Mouse (Mus musculus) WW6 (cell line): ENCODE measurements around the gene Asic2.

ENCODE experiments used
- DNase-seq: peaks from one replicate; pipeline ENCODE4 v3.0.0-alpha.2; 2013; ENCODE audit warnings: low read depth, low spot score

Asic2 gene

DNA sequence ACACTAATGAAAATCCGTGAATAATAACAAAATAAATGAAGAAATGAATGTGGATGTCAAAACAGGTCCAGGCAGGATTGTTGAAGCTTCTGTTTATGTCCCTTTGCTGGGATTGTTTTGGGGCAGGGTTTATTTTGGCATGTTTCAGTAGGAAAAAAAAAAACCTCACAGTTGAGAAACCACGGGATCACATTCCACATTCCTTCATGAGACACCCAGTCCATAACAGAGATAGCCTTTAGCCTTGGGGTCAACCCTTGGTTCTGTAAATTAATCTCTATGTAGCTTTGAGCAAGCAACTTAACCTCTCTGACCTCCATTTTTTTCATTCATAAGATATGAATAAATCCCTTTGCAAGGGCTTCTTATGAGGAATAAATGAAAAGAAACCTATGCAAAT, 127.3 kb downstream of the Asic2 start:
- no peak for DNase-seq

GRCm38 (mm10) chr11:81838426-81838825, 129.8 kb downstream of the Asic2 start:
- DNase-seq = no peak

DNA sequence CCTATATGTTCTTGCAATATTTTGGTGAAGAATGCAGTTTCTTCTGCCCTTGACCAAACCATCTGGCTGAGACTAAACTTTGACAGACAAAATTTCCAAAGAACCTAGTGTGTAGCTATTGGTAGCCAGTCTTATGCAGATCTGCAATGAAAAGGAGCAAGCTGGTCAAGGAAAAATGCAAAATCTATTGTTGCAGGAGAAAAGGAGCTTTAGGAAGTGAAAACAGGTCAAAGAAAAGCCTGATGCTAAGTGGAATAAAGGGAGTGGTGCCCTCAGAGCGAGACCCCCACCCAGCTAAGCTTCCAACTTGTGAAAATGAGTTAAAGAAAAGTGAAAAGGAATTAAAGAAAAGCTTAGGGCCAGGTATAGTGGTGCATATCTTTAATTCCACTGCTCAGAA, 135.9 kb downstream of the Asic2 start:
- DNase-seq = no peak

DNA sequence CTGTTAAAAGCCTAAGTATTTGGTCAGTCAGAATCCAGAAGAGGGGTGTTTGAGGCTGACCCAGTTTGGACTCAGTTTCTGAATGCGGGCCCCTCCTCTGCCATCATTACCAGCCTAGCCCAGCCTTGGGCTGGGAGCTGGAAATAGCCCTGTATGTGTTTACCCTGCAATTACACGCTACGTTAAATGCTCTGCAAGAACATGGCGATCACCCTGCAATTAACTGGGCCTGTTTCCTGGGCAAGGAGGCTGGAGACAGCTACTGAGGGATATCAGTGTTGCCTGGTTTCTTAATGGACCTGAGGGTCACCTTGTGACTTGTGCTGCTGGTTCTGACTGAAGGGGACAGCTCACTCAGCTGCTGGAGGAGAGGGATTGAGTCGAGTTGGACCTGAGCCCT, 151.7 kb downstream of the Asic2 start:
- DNase-seq = no peak

GRCm38 (mm10) chr11:81814816-81815215, 153.4 kb downstream of the Asic2 start:
- no peak for DNase-seq

DNA sequence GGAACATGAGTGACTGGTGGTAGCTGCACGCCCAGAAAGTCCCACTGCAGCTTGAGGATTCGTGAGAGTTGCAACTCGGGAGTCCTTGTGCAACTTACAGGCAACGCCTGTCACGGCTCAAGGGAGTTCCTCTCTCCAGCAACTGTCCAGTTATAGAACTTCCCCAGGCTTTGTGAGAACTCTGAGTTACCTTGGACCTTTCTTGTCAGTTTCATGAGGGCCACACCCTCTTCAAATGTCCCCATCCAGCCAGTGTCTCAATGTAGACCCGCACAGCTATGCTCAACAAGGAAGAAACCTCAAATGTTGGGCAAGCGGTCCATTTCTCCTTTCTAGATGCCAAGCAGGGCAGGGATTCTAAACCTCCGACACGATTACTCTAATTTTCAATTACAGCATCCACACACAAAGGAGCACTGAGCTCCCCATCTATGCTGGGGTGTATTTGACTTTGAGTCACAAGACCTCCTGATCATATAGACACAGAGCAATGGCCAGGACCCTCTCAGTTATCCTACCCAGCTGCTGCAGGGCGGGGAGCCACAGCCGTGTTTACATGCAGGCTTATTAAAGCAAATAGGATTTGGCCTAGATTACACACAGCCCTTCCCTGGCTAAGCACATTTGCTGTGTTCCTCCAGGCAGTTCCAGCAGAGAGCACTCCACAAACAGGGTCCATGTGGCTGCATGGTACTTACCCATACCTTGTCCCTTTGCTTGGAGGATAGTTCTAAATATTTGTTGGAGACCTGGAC, 161.2 kb downstream of the Asic2 start:
- DNase-seq = no peak

GRCm38 (mm10) chr11:81803544-81803943, 164.7 kb downstream of the Asic2 start:
- DNase-seq = no peak

DNA sequence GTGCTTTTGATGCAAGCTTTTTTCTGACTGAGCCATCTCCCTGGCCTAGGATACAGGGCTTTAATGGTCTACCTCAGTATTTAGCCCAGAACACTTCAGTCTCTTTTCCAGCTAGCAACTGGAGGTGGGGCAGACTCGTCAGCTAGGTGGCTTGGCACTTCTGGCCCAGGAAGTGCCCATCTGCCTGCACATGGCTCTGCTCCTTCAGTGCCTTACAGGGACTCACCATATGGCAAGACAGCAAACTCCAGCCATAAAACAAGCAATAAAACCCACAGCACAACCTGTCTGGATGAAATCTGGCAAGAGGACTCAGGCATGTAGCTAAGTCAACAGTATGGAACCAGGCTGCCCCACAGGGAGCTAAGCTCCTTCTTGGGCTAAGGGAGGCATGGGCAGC, 165.6 kb downstream of the Asic2 start:
- DNase-seq = no peak

DNA sequence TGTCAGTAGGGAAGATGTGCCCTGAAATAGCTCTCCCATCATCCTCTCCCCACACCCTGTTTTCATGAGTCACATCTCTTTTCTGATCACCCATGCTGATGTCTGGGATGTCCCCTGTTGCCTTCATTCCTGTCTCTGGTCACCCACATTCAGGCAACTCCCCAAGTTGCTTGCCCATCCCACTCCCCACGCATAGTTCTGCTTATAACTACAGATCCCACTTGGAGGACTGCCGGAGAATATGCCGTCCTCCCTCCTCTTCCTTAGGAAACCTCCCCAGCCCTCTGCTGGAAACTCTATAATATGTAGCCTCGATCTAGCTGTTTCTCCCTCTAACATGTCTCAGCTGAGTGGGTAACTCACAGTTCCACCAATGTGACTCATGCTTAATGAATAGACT, 167.4 kb downstream of the Asic2 start:
- DNase-seq = no peak

- DNase-seq = no peak
Observed at GRCm38 (mm10) chr11:81793588-81793987, 174.7 kb downstream of the Asic2 start.

- no peak for DNase-seq
Observed at GRCm38 (mm10) chr11:81791579-81791978, 176.7 kb downstream of the Asic2 start.

DNA sequence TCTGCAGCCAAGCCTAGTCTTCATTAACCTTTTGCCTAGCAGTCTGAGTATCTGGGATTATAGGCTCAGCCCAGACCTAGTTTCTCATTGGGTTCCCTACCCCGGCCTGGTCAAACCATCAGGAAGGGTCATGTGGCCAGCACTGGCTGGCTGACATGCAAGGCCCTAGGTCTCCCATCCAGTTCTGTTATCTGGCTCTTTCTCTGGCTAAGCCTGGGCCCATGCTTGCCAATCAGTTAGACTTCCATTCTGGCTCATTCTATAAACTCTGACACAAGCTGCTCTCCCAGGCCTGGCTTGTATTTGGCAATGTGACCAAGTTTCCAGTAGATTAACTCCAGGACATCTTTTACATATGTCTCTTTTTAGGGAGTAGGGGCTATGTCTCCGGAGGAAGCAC, 187.7 kb downstream of the Asic2 start:
- DNase-seq = no peak

GRCm38 (mm10) chr11:81779881-81780280, 188.4 kb downstream of the Asic2 start:
- DNase-seq = no peak

- DNase-seq = no peak
Observed at GRCm38 (mm10) chr11:81771195-81771895, 196.9 kb downstream of the Asic2 start.

- DNase-seq = no peak
Observed at GRCm38 (mm10) chr11:81769691-81770260, 198.5 kb downstream of the Asic2 start.

DNA sequence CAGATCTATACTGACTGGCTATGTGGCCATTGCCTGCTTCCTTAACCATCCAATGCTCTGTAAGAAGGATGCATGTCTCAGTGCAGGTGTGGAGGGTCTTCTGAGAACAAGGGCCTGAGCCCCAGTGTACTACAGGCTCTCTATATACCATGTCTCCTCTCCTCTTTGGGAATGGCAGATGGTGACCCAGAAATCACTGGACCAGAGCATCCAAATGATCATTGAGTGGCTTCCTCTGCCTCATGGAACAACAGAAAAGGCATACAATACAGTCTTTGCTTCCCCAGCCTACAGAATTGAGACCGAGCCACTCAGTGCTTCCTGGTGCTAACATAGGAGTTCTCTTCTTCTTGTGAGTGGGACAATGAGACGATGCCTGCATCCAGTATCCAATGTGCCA, 200.0 kb downstream of the Asic2 start:
- no peak for DNase-seq

DNA sequence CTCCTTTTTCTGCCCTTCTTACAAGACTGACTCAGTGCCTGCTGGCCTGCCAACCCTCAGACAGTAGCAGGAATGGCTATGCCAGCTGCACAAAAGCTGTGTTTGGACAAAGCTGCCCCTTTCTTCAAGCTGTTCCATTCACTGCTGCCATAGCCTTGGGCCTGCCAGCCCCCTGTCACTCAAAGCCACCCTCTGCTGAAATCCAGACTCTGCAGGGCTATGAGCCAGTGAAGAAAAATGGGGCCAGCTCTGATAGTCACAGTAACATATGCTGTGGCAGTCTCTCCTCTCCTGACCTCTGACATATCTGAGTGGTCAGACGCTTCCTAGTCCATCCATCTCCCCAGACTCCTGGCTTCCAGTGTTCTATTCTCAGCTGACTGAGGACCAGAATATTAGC, 200.5 kb downstream of the Asic2 start:
- no peak for DNase-seq

DNA sequence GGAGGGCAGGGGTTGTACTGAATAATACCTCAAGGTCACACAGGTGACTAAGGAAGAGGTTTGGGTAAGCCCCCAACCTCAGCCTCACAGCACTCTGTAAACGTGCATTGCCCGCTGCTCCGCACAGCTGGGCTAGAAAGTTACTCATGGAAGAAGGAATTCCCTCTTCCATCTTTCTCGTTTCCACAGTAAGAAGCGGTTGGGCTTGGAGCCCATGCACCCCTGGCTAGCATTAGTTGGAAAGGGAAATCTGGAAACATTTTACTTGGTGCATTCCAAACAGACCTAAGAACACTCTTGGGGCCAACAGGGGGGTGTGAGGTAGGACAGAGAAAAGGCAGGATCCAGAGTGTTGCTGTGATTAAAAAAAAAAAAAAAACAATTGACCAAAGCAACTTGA, 203.0 kb downstream of the Asic2 start:
- no peak for DNase-seq

- no peak for DNase-seq
Observed at GRCm38 (mm10) chr11:81764778-81765177, 203.5 kb downstream of the Asic2 start.

GRCm38 (mm10) chr11:81757221-81757620, 211.0 kb downstream of the Asic2 start:
- no peak for DNase-seq

DNA sequence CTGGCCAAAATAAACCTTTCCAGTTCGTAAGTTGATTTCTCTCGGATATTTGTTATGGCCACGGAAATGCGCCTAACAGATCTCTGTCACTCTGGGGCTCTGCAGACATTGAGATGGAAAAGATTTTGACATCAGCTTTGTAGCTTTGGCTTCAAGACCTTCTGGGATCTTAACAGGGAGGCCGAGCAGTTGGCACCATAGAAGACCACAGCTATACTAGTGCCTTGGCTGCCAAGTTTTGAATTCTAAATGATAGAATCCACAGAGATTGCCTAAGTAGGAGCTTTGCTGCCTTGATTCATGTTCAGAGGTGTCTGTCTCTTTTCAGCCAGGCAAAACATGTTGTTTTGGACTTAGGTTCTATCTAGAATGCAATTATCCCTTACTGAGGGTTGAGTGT, 217.4 kb downstream of the Asic2 start:
- no peak for DNase-seq

- no peak for DNase-seq
Observed at GRCm38 (mm10) chr11:81750016-81750415, 218.2 kb downstream of the Asic2 start.

- DNase-seq = no peak
Observed at GRCm38 (mm10) chr11:81738995-81739394, 229.3 kb downstream of the Asic2 start.
